Mouse (Mus musculus) neural tube, embryonic 12.5 days (tissue): Measurements from ENCODE around the gene Mllt3. TPM values are rescaled to one million over a fixed set of nuclear protein-coding genes. Genes with fewer than 3 reads are reported as not detected.
A peak's percentile ranks its signal among the peaks of the same experiment; 100 is the strongest.

Experiments used
- ATAC-seq: fragments of 200-750 bp; cut with Nextera tagmentation; 2 replicates; pipeline ENCODE4 v1.8.0; 2017; ENCODE audit warnings: low read depth, mild to moderate bottlenecking, moderate TSS enrichment, moderate library complexity; ENCODE audit not compliant: low FRiP score
- H3K27ac ChIP-seq: fragments of 300-500 bp; sonication (generic); 2 replicates; pipeline ENCODE4 v1.5.1; 2016
- H3K27me3 ChIP-seq: fragments of 300-500 bp; sonication (generic); replicated peaks from 2 replicates; pipeline ENCODE4 v1.6.1; 2016; ENCODE audit warnings: mild to moderate bottlenecking
- H3K36me3 ChIP-seq: fragments of 300-500 bp; sonication (generic); 2 replicates; pipeline ENCODE4 v1.6.1; 2016; ENCODE audit warnings: mild to moderate bottlenecking
- H3K4me1 ChIP-seq: fragments of 300-500 bp; sonication (generic); 2 replicates; pipeline ENCODE4 v1.6.1; 2016
- H3K4me2 ChIP-seq: fragments of 300-500 bp; sonication (generic); replicated peaks from 2 replicates; pipeline ENCODE4 v1.6.1; 2016; ENCODE audit warnings: mild to moderate bottlenecking
- H3K4me3 ChIP-seq: fragments of 300-500 bp; sonication (generic); 2 replicates; pipeline ENCODE4 v1.5.1; 2016
- H3K9ac ChIP-seq: fragments of 300-500 bp; sonication (generic); 2 replicates; pipeline ENCODE4 v1.6.1; 2016; ENCODE audit warnings: mild to moderate bottlenecking
- H3K9me3 ChIP-seq: fragments of 300-500 bp; sonication (generic); 2 replicates; pipeline ENCODE4 v1.6.1; 2016; ENCODE audit warnings: mild to moderate bottlenecking
- WGBS: fragments of 180-500 bp; shearing (Covaris S2); methylation state at CpG from one replicate; pipeline ENCODE4 v1.1.7; 2016; 5-methylcytosine and 5-hydroxymethylcytosine counted together
- polyA plus RNA-seq: library from polyadenylated mRNA; unstranded; fragments of >200 nt; fragmentation: Nextera tagmentation; extraction: Ambion mirVana; gene quantifications from 2 replicates; pipeline ENCODE4 v1.2.1, GENCODE M21; 2016

Gene Mllt3
- 76.3 and 90.5 TPM in 2 replicates for polyA plus RNA-seq

- Histone ChIP-seq H3K4me1 (peaks cover 20% of the 10 kb centered on the region), H3K27ac (peak within 1 kb of the TSS; percentile 95), H3K27me3 (no peaks in the 10 kb centered on the region; the same call in 1 of the 2 replicates), H3K9ac (peak within 1 kb of the TSS; percentile 93), H3K36me3 (peaks cover 5% of the 10 kb centered on the region; the same call in 1 of the 2 replicates), H3K9me3 (no peaks in the 10 kb centered on the region), H3K4me2 (peak within 1 kb of the TSS; percentile 80), H3K4me3 (peak within 1 kb of the TSS; percentile 92)
- WGBS: under 1% methylated on average over 37 of the region's 37 CpGs
- ATAC-seq: peak; percentile 91
Measured at GRCm38 (mm10) chr4:88033216-88033653, at the start of gene Mllt3. TSS of gene Mllt3 (minus strand) at chr4:88033364.

DNA sequence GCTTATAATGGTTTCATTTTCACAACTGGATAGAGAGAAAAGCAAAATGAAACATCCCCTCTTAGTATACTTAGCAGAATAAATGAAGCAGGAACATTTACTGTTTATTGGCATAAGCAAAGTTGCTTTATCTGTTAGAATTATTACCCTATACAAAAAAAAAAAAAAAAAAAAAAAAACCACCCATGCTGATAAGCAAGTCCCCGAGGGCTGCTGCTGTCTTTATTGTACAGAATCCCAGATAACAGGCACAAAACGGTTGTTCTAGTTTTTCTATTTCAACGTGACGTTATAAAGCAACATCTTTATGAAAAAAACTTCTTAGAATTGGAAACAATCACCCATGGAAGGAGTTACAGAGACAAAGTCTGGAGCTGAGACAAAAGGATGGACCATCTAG is 49.2 kb upstream of the Mllt3 start:
- no peak overlapping the region for H3K4me2 ChIP-seq
- H3K27me3 ChIP-seq: no peaks in the 10 kb centered on the region
- H3K9me3 ChIP-seq: no peaks in the 10 kb centered on the region
- H3K27ac ChIP-seq: no peak overlapping the region
- WGBS: 89% methylated on average over 4 of the region's 4 CpGs
- no peaks in the 10 kb centered on the region for H3K4me1 ChIP-seq
- no peak for ATAC-seq
- H3K4me3 ChIP-seq: no peak overlapping the region
- no peaks in the 10 kb centered on the region for H3K36me3 ChIP-seq
- H3K9ac ChIP-seq: no peak overlapping the region

DNA sequence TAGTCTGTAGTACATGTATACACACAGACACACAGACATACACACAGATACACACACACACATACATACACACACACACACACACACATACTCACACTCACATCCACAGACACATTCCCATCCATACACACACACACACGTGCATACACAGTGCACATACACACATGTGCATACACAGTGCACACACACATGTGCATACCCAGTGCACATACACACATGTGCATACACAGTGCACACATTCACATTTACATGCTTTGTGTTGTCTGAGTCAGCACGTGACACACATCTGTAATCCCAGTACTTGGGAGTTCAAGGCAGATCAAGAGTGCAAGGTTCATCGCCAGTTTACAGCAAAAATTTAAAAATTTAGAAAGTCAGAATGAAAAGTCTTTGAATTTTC is 48.7 kb upstream of the Mllt3 start:
- no peak for ATAC-seq
- Histone ChIP-seq H3K4me1 (no peaks in the 10 kb centered on the region), H3K9ac (no peak overlapping the region), H3K27ac (no peak overlapping the region), H3K36me3 (no peaks in the 10 kb centered on the region), H3K27me3 (no peaks in the 10 kb centered on the region), H3K9me3 (no peaks in the 10 kb centered on the region), H3K4me3 (no peak overlapping the region), H3K4me2 (no peak overlapping the region)
- 92% methylated on average over 3 of the region's 3 CpGs for WGBS

- ATAC-seq: no peak
- no peaks in the 10 kb centered on the region for H3K36me3 ChIP-seq
- WGBS: 82% methylated on average over 5 of the region's 5 CpGs
Measured at GRCm38 (mm10) chr4:88081417-88081816, 48.3 kb upstream of the Mllt3 start.

GRCm38 (mm10) chr4:88078983-88079382 is 45.8 kb upstream of the Mllt3 start:
- 73% methylated on average over 3 of the region's 3 CpGs for WGBS
- H3K27ac ChIP-seq: no peak overlapping the region
- ATAC-seq: no peak
- no peaks in the 10 kb centered on the region for H3K9me3 ChIP-seq
- no peak overlapping the region for H3K9ac ChIP-seq
- H3K4me2 ChIP-seq: no peak overlapping the region
- H3K4me1 ChIP-seq: no peaks in the 10 kb centered on the region; the same call in 1 of the 2 replicates
- no peaks in the 10 kb centered on the region for H3K27me3 ChIP-seq
- no peak overlapping the region for H3K4me3 ChIP-seq
- H3K36me3 ChIP-seq: no peaks in the 10 kb centered on the region

More at GRCm38 (mm10) chr4:88081417-88081816, 48.3 kb upstream of the Mllt3 start:
- Histone ChIP-seq H3K27ac (no peak overlapping the region), H3K27me3 (no peaks in the 10 kb centered on the region), H3K9ac (no peak overlapping the region), H3K4me1 (no peaks in the 10 kb centered on the region), H3K4me2 (no peak overlapping the region), H3K9me3 (no peaks in the 10 kb centered on the region), H3K4me3 (no peak overlapping the region)

GRCm38 (mm10) chr4:88075388-88075787 is 42.2 kb upstream of the Mllt3 start:
- no peaks in the 10 kb centered on the region for H3K27me3 ChIP-seq
- H3K9ac ChIP-seq: no peak overlapping the region
- H3K4me1 ChIP-seq: no peaks in the 10 kb centered on the region; the same call in 1 of the 2 replicates
- no peak overlapping the region for H3K27ac ChIP-seq
- WGBS: 65% methylated on average over 2 of the region's 2 CpGs
- H3K9me3 ChIP-seq: no peaks in the 10 kb centered on the region
- no peaks in the 10 kb centered on the region for H3K36me3 ChIP-seq
- H3K4me3 ChIP-seq: no peak overlapping the region
- no peak for ATAC-seq
- no peak overlapping the region for H3K4me2 ChIP-seq

GRCm38 (mm10) chr4:88046280-88046679 is 13.1 kb upstream of the Mllt3 start:
- ATAC-seq: no peak
- WGBS: 82% methylated on average over 8 of the region's 8 CpGs
- H3K4me1 ChIP-seq: no peaks in the 10 kb centered on the region

DNA sequence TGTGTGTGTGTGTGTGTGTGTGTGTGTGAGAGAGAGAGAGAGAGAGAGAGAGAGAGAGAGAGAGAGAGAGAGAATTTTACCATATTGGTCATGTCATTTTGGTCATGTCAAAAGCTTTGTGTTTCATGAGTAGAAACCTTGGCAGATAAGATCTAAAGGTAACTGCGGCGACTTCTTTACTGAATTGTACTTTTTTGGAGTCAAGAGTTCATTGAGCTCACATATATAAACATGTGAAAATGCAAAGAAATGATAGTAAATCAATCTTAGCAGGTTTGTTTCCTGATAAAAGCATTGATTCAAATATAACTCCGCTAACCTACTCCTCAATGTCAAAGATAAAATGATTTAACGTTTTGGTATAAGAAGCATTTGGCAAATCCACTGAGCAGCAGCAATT is 12.0 kb upstream of the Mllt3 start:
- no peak overlapping the region for H3K27ac ChIP-seq
- no peaks in the 10 kb centered on the region for H3K9me3 ChIP-seq
- no peak overlapping the region for H3K9ac ChIP-seq
- ATAC-seq: no peak
- H3K36me3 ChIP-seq: no peaks in the 10 kb centered on the region
- no peak overlapping the region for H3K4me3 ChIP-seq
- H3K27me3 ChIP-seq: no peaks in the 10 kb centered on the region
- no peaks in the 10 kb centered on the region for H3K4me1 ChIP-seq
- WGBS: 91% methylated on average over 4 of the region's 4 CpGs
- H3K4me2 ChIP-seq: no peak overlapping the region

More at GRCm38 (mm10) chr4:88046280-88046679, 13.1 kb upstream of the Mllt3 start:
- Histone ChIP-seq H3K4me3 (no peak overlapping the region), H3K4me2 (no peak overlapping the region), H3K36me3 (no peaks in the 10 kb centered on the region), H3K27ac (no peak overlapping the region), H3K9me3 (no peaks in the 10 kb centered on the region), H3K27me3 (no peaks in the 10 kb centered on the region), H3K9ac (no peak overlapping the region)

GRCm38 (mm10) chr4:88035361-88035760 is 2.2 kb upstream of the Mllt3 start:
- H3K9ac ChIP-seq: no peak overlapping the region
- 0% methylated on average over 11 of the region's 11 CpGs for WGBS
- no peaks in the 10 kb centered on the region; the same call in 1 of the 2 replicates for H3K27me3 ChIP-seq
- peak overlapping the region; percentile 80 for H3K4me2 ChIP-seq
- ATAC-seq: no peak
- no peak overlapping the region for H3K27ac ChIP-seq
- H3K4me1 ChIP-seq: peaks cover 9% of the 10 kb centered on the region
- no peaks in the 10 kb centered on the region for H3K36me3 ChIP-seq
- no peaks in the 10 kb centered on the region for H3K9me3 ChIP-seq
- H3K4me3 ChIP-seq: no peak overlapping the region

- peaks cover 2% of the 10 kb centered on the region; the same call in 1 of the 2 replicates for H3K36me3 ChIP-seq
- H3K27me3 ChIP-seq: no peaks in the 10 kb centered on the region; the same call in 1 of the 2 replicates
- H3K27ac ChIP-seq: no peak overlapping the region
- 2% methylated on average over 18 of the region's 18 CpGs for WGBS
- H3K4me2 ChIP-seq: peak overlapping the region; percentile 80
- H3K4me3 ChIP-seq: peak overlapping the region; percentile 92; the same call in 1 of the 2 replicates
- H3K9ac ChIP-seq: no peak overlapping the region
- ATAC-seq: no peak
- H3K4me1 ChIP-seq: peaks cover 15% of the 10 kb centered on the region
- no peaks in the 10 kb centered on the region for H3K9me3 ChIP-seq
Measured at GRCm38 (mm10) chr4:88034387-88035157, 1.4 kb upstream of the Mllt3 start.

DNA sequence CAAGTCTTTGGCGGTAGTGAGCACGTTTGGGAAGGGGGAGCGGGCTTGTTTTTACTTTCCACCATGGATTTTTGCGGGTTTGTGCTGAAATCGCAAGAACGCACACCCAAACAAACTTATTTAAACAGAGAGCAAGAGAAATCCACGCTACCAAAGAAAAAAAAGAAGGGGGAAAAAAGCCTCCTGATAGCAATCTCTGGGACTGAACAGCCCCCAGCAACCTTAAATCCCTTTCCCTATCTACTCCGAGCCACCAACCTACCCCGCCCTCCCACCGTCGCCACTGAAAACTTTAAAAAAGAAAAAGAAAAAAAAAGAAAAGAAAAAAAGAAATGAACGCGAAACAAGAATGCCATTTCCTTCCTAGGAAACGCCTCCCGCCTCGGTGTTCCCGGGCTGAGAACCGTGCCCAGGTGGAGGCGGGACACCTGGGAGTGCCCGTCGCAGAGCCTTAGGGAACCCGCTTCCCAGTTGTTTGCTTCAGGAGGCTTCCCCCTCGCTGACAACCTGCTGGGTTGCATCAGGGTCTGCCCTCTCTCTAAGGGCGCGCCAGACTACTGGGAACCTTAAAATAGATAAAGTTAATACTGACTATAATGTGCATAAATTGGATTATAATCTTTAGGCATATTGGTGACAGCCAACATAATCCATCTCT is 694 bp upstream of the Mllt3 start:
- H3K36me3 ChIP-seq: peaks cover 5% of the 10 kb centered on the region; the same call in 1 of the 2 replicates
- no peaks in the 10 kb centered on the region for H3K9me3 ChIP-seq
- peak overlapping the region; percentile 80 for H3K4me2 ChIP-seq
- peak overlapping the region; percentile 41 for H3K9ac ChIP-seq
- no peak overlapping the region for H3K27ac ChIP-seq
- ATAC-seq: no peak
- WGBS: under 1% methylated on average over 25 of the region's 25 CpGs
- H3K27me3 ChIP-seq: no peaks in the 10 kb centered on the region; the same call in 1 of the 2 replicates
- H3K4me1 ChIP-seq: peaks cover 20% of the 10 kb centered on the region
- peak overlapping the region; percentile 92 for H3K4me3 ChIP-seq
